Mouse (Mus musculus): ENCODE measurements around the gene Slc22a23.

Slc22a23 gene

GRCm38 (mm10) chr13:34298674-34299073, 46.3 kb downstream of the Slc22a23 start:
- DNase-seq: no peak

- no peak for DNase-seq
Measured at GRCm38 (mm10) chr13:34298061-34298460, 46.9 kb downstream of the Slc22a23 start.

- DNase-seq: no peak
Measured at GRCm38 (mm10) chr13:34295787-34296435, 49.1 kb downstream of the Slc22a23 start.

GRCm38 (mm10) chr13:34294212-34294611, 50.8 kb downstream of the Slc22a23 start:
- no peak for DNase-seq

GRCm38 (mm10) chr13:34292042-34292441, 52.9 kb downstream of the Slc22a23 start:
- no peak for DNase-seq

- no peak for DNase-seq
Measured at GRCm38 (mm10) chr13:34290346-34290745, 54.6 kb downstream of the Slc22a23 start.

- no peak for DNase-seq
Measured at GRCm38 (mm10) chr13:34289567-34289966, 55.4 kb downstream of the Slc22a23 start.

GRCm38 (mm10) chr13:34288129-34288528, 56.9 kb downstream of the Slc22a23 start:
- no peak for DNase-seq

- no peak for DNase-seq
Measured at GRCm38 (mm10) chr13:34287601-34288083, 57.3 kb downstream of the Slc22a23 start.

- DNase-seq: no peak
Measured at GRCm38 (mm10) chr13:34281360-34281759, 63.6 kb downstream of the Slc22a23 start.

- DNase-seq: peak; percentile 30
Measured at GRCm38 (mm10) chr13:34278759-34279270, 66.2 kb downstream of the Slc22a23 start.

- DNase-seq: peak; percentile 30
Measured at GRCm38 (mm10) chr13:34278288-34278701, 66.7 kb downstream of the Slc22a23 start.

- no peak for DNase-seq
Measured at GRCm38 (mm10) chr13:34277611-34278010, 67.4 kb downstream of the Slc22a23 start.

GRCm38 (mm10) chr13:34277001-34277400, 68.0 kb downstream of the Slc22a23 start:
- DNase-seq: peak; percentile 47

- DNase-seq: no peak
Measured at GRCm38 (mm10) chr13:34274890-34275289, 70.1 kb downstream of the Slc22a23 start.

- peak; percentile 38 for DNase-seq
Measured at GRCm38 (mm10) chr13:34274417-34274816, 70.6 kb downstream of the Slc22a23 start.

- no peak for DNase-seq
Measured at GRCm38 (mm10) chr13:34272275-34273054, 72.5 kb downstream of the Slc22a23 start.

- DNase-seq: no peak
Measured at GRCm38 (mm10) chr13:34271665-34272064, 73.3 kb downstream of the Slc22a23 start.

GRCm38 (mm10) chr13:34270886-34271602, 73.9 kb downstream of the Slc22a23 start:
- DNase-seq: no peak

- DNase-seq: no peak
Measured at GRCm38 (mm10) chr13:34269376-34269991, 75.5 kb downstream of the Slc22a23 start.

- DNase-seq: no peak
Measured at GRCm38 (mm10) chr13:34266942-34267660, 77.9 kb downstream of the Slc22a23 start.

- no peak for DNase-seq
Measured at GRCm38 (mm10) chr13:34266067-34266466, 78.9 kb downstream of the Slc22a23 start.
